Mouse (Mus musculus) ES-Bruce4 (cell line): ENCODE measurements at regions not wholly inside any gene's neighbourhood (a gene's known extent, or its start where the extent isn't known, plus 50 kb on each side); places are given as distances from the start of the nearest gene placed in this dataset.

Experiments used
- H3K27ac ChIP-seq: 2 replicates; pipeline ENCODE4 v1.5.1; 2012; ENCODE audit warnings: low read length, inconsistent platforms; ENCODE audit not compliant: insufficient read depth
- H3K27me3 ChIP-seq: 2 replicates; pipeline ENCODE4 v1.6.1; 2012; ENCODE audit warnings: mild to moderate bottlenecking, low read length, inconsistent platforms; ENCODE audit not compliant: control insufficient read depth, poor library complexity, insufficient read depth, severe bottlenecking
- H3K36me3 ChIP-seq: 2 replicates; pipeline ENCODE4 v1.6.1; 2012; ENCODE audit warnings: inconsistent platforms, mild to moderate bottlenecking, low read length, moderate library complexity; ENCODE audit not compliant: control insufficient read depth, poor library complexity, insufficient read depth, severe bottlenecking
- H3K4me1 ChIP-seq: one replicate; pipeline ENCODE4 v1.8.1; 2011; ENCODE audit warnings: low read length; ENCODE audit not compliant: control insufficient read depth, insufficient read depth
- H3K4me3 ChIP-seq: 2 replicates; pipeline ENCODE4 v1.5.1; 2011; ENCODE audit warnings: low read depth, mild to moderate bottlenecking, low read length
- H3K9ac ChIP-seq: 2 replicates; pipeline ENCODE4 v1.6.1; 2012; ENCODE audit warnings: low read depth, mild to moderate bottlenecking, inconsistent platforms; ENCODE audit not compliant: poor library complexity, severe bottlenecking
- H3K9me3 ChIP-seq: replicated peaks from 2 replicates; pipeline ENCODE4 v1.6.1; 2012; ENCODE audit warnings: mild to moderate bottlenecking, low read length, inconsistent platforms; ENCODE audit not compliant: control insufficient read depth, poor library complexity, insufficient read depth, severe bottlenecking
- CTCF ChIP-seq: IDR thresholded peaks from one replicate; pipeline ENCODE4 v1.8.1; 2011; ENCODE audit warnings: low read depth, low read length
- EP300 ChIP-seq: IDR thresholded peaks from 2 replicates; pipeline ENCODE4 v1.6.1; 2011; ENCODE audit warnings: low read depth, low read length; ENCODE audit not compliant: insufficient read depth
- POLR2A ChIP-seq: IDR thresholded peaks from one replicate; pipeline ENCODE4 v1.8.1; 2011; ENCODE audit warnings: low read length; ENCODE audit not compliant: insufficient read depth

GRCm38 (mm10) chr11:23996250-23996649, 78.6 kb downstream of the A830031A19Rik start:
- Histone ChIP-seq H3K4me3 (no peak overlapping the region), H3K36me3 (no peaks in the 10 kb centered on the region), H3K27me3 (no peaks in the 10 kb centered on the region), H3K9me3 (no peaks in the 10 kb centered on the region), H3K27ac (no peak overlapping the region), H3K9ac (no peak overlapping the region), H3K4me1 (no peaks in the 10 kb centered on the region)
- TF ChIP-seq EP300 (no peak), CTCF (no peak), POLR2A (no peak)

GRCm38 (mm10) chr11:23994160-23994559, 80.7 kb downstream of the A830031A19Rik start:
- TF ChIP-seq POLR2A: no peak
- TF ChIP-seq CTCF: no peak
- TF ChIP-seq EP300: no peak
- no peaks in the 10 kb centered on the region for H3K4me1 ChIP-seq
- no peaks in the 10 kb centered on the region for H3K9me3 ChIP-seq
- H3K9ac ChIP-seq: no peak overlapping the region
- H3K27ac ChIP-seq: no peak overlapping the region
- H3K4me3 ChIP-seq: no peak overlapping the region
- H3K27me3 ChIP-seq: no peaks in the 10 kb centered on the region
- H3K36me3 ChIP-seq: no peaks in the 10 kb centered on the region

- Histone ChIP-seq H3K4me1 (no peaks in the 10 kb centered on the region), H3K9me3 (no peaks in the 10 kb centered on the region), H3K27me3 (no peaks in the 10 kb centered on the region), H3K9ac (no peak overlapping the region), H3K4me3 (no peak overlapping the region), H3K36me3 (no peaks in the 10 kb centered on the region), H3K27ac (no peak overlapping the region)
- TF ChIP-seq CTCF: no peak
- TF ChIP-seq EP300: no peak
- TF ChIP-seq POLR2A: no peak
Measured at GRCm38 (mm10) chr11:23987532-23988450, 87.1 kb downstream of the A830031A19Rik start.

- H3K9ac ChIP-seq: no peak overlapping the region
- no peak overlapping the region for H3K27ac ChIP-seq
- no peaks in the 10 kb centered on the region for H3K4me1 ChIP-seq
- H3K36me3 ChIP-seq: no peaks in the 10 kb centered on the region
- no peak for TF ChIP-seq CTCF
- no peak for TF ChIP-seq POLR2A
- no peak for TF ChIP-seq EP300
- no peaks in the 10 kb centered on the region for H3K9me3 ChIP-seq
- H3K27me3 ChIP-seq: no peaks in the 10 kb centered on the region
- H3K4me3 ChIP-seq: no peak overlapping the region
Measured at GRCm38 (mm10) chr11:23985231-23985630, 89.6 kb downstream of the A830031A19Rik start.

- H3K27me3 ChIP-seq: no peaks in the 10 kb centered on the region
- no peak overlapping the region for H3K27ac ChIP-seq
- no peaks in the 10 kb centered on the region for H3K9me3 ChIP-seq
- no peaks in the 10 kb centered on the region for H3K36me3 ChIP-seq
- H3K9ac ChIP-seq: no peak overlapping the region
- H3K4me3 ChIP-seq: no peak overlapping the region
- no peaks in the 10 kb centered on the region for H3K4me1 ChIP-seq
- no peak for TF ChIP-seq POLR2A
- TF ChIP-seq EP300: no peak
- TF ChIP-seq CTCF: peak; percentile 97
Measured at GRCm38 (mm10) chr11:23979332-23979731, 84.3 kb upstream of the Papolg start.

GRCm38 (mm10) chr11:23978300-23978699, 83.2 kb upstream of the Papolg start:
- H3K27me3 ChIP-seq: no peaks in the 10 kb centered on the region
- no peak overlapping the region for H3K27ac ChIP-seq
- H3K9me3 ChIP-seq: no peaks in the 10 kb centered on the region
- TF ChIP-seq EP300: no peak
- no peak for TF ChIP-seq CTCF
- TF ChIP-seq POLR2A: no peak
- no peak overlapping the region for H3K9ac ChIP-seq
- H3K4me1 ChIP-seq: no peaks in the 10 kb centered on the region
- H3K36me3 ChIP-seq: no peaks in the 10 kb centered on the region
- no peak overlapping the region for H3K4me3 ChIP-seq
